Mouse (Mus musculus): ENCODE data around the gene Spag9. TPM values are rescaled to one million over a fixed set of nuclear protein-coding genes. Genes with fewer than 3 reads are reported as not detected.

Spag9 gene
- total RNA-seq, 2 experiments from 2014 or later: 236 to 246 TPM

DNA sequence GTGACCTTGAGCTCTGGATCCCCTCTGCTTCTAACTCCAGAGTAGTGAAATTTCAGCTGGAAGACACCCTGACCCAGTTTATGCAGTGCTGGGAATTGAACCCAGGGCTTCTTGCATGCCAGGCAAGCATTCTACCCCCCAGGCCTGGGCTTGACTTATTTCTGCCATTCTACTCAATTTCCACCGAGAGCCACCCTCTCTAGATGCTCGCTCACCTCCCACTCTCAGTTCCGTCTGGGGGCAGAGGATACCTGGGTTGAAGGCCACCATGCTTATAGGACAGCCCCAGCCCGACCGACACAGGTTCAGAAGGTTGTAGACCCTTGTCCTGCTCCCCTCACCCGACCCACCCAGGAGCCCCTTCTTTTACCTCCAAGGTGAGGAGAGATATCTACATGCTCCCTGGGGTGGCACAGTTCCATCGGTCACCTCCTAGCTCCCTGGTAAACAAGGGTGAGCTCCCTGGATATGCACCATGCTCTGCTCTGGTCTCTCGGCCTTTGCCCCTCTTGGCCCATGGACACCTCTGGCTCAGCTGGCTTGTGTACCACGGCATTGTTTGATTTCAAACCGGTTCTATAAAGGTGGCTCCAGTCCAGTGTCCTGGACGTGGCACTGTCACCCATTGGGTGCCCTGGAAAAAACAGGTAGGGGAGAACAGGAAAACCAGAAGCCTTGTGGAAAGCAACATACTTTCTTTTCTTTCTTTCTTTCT, 166.1 kb downstream of the Spag9 start:
- DNase-seq (ENCODE audit: extremely low spot score in 1 of 2, low spot score in 2 of 2): no peak
- intact Hi-C loops (cut with DNase I): loop anchor here (2.0 kb wide), 1 partner anchor 49 kb away; the partner anchor contains the start of gene Tob1

DNA sequence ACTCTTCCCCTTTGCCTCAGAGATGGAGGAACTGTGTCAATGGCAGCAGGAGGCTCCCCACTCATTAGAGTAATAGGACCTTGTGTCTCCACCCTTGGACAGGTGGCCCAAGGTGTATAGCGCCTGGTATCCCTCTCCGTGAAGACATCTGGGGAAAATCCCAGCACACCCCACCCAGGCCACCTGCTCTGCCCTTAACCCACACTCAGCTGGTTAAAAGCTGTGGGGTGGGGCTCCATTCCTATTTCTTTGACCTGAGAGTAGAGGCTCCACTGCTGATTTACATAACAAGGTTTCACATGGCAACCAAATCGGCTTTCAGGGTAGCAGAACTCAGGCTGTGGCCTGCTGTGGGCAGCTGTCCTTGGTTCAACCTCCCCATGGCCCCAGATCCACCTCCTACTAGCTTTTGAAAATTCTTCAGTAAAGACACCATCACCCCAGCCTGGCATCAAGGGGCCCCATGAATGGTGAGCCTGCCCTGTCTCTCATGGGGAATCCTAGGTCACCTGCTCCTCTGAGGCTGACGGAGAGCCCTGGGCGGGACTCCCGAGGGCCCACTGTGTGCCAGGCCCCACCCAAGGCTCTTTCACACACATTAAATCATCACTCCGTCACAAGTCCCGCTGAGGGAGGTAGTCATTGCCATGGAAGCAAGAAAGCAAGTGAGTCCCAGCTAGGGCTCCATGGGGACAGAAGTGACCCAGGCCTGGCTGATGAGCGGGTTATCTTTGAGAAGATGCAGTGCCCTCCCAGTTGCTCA, 167.3 kb downstream of the Spag9 start:
- intact Hi-C loops (cut with DNase I): no loop called here
- no peak for DNase-seq (ENCODE audit: extremely low spot score in 1 of 2, low spot score in 2 of 2)

DNA sequence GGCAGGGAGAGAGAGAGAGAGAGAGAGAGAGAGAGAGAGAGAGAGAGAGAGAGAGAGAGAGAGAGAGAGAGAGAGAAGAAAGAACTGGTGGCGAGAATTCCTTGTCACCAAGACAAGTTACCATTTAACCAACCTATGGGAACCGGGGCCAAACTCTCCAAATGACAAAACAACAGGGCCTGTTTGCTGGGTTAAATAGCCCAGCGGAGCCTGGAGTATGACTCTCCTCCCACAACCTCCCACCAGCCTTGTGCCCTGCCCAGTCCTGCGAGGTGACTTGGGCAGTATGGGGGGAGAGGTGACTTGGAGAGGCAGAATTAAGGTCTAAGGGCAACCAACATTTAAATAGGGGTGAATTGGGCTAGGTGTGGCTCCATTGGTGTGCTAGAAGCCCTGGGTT, 169.9 kb downstream of the Spag9 start:
- intact Hi-C loops (cut with DNase I): no loop called here
- DNase-seq (ENCODE audit: extremely low spot score in 1 of 2, low spot score in 2 of 2): no peak

DNA sequence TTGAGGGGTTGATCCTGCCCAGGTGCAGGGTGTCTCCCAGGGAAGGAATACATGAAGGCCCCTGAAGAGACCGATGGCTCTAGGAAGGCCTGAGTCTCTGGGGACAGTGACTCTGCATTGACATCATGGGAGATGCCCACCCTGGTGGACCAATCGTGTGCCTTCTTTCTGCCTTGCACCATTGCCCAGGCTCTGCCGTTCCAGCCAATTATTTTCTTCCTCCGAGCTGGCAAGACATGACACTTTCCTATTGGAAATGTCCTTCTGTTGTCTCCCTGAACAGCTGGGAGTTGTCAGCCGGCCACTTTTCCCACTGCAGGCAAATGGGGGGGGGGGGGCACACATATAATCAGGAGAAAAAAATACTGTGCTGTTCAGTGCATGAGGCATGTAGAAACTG, 172.3 kb downstream of the Spag9 start:
- intact Hi-C loops (cut with DNase I): no loop called here

DNA sequence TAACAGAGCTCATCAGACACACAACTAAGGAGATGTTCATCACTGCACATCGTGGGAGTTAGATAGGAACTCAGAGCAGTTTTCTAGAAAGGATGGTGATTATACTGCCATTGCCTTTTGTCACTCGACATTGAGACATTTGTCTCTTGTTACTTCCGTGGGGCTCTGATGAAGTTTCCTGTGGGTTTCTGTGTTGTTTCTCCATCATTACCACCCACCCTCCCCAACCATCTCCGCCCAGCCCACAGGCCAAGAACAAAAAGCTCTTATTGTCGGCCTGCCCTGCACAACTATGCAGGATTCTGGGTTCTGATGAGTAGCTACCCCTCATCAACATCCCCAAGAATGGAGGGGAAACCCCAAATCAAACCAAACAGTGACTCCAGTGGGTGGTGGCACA, 173.7 kb downstream of the Spag9 start:
- DNase-seq (ENCODE audit: extremely low spot score in 1 of 2, low spot score in 2 of 2): no peak
- intact Hi-C loops (cut with DNase I): no loop called here

More for the DNA sequence above, 172.3 kb downstream of the Spag9 start:
- no peak for DNase-seq (ENCODE audit: extremely low spot score in 1 of 2, low spot score in 2 of 2)

DNA sequence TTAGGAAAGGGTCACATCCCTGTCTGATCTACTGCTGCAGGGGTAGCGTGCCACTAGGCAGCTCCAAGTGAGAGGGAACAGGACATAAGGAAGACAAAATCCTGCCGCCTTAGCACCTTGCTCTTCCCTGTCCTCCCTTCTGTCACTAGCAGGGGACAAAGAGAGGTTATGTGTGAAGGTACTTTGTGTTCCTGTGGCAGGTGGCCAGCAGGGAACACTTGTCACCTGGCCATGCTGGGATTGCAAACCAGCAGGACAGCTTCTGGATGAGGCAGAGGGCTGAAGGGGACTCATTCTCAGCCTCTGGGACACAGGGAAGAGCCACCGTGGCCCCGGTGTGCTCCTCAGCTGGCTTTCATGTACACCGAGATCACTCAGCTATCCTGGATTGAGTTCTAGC, 175.8 kb downstream of the Spag9 start:
- intact Hi-C loops (cut with DNase I): no loop called here
- DNase-seq (ENCODE audit: extremely low spot score in 1 of 2, low spot score in 2 of 2): no peak

DNA sequence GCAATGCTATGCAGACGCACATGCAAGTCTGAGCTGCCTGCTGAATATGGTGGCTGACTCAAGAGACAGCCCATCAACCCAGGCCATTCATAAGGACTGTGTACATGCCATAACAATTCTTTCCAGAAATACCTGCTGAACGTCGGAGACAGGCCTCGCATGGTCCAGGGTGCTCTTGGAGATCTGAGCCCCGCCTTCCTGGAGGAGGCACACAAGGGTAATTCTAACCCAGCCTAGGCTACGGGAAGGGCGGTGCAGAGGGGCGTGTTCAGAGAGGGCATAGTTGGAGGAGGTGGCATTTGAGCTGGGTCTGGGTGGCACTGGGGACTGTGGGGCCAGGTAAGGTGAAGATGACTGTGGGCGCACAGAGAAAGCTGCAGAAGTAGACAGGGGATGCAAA, 176.3 kb downstream of the Spag9 start:
- intact Hi-C loops (cut with DNase I): no loop called here
- no peak for DNase-seq (ENCODE audit: extremely low spot score in 1 of 2, low spot score in 2 of 2)

DNA sequence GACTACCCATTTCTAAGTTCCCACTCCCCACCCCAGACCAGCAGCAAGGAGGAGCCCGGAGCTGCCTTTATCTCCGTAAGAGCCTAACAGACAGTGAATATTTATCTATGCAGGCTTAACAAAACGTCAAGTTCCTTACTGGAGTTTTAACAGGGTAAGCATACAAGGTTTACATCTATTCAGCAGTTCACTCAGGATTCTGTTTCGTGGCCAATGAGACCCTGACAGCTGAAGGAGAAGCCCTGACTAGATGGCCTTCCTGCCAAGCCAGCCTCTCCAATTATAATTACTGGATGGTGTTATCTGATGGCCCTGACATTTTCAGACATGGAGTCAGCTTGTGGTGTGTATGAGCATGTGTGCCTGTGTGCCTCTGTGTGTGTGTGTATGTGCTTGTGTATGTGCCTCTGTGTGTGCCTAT, 177.8 kb downstream of the Spag9 start:
- DNase-seq (ENCODE audit: extremely low spot score in 1 of 2, low spot score in 2 of 2): no peak
- intact Hi-C loops (cut with DNase I): no loop called here

DNA sequence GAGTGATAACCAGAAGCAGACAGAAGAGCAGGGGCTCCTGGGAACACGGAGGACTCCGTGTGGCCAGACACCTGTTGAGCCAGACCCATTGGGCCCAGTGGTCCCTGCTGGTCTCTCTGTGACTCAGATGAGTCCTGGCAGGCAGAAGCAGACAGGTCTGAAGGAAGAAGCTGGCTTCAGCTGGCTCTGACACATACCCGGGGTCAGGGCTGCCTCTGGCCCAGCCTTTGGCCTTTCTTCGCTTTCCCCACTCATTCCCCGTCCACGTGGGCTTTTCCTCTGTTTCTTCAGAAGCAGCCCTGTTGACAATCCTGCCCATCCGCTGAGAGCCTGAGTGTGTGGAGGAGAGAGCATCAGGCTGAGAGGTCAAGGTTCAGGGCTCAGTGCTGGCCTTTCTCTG, 179.4 kb downstream of the Spag9 start:
- no peak for DNase-seq (ENCODE audit: extremely low spot score in 1 of 2, low spot score in 2 of 2)
- intact Hi-C loops (cut with DNase I): no loop called here

Other genes with a start within 250 kb of the Spag9 start
- gene Utp18, start 110.3 kb upstream of the Spag9 start, total RNA-seq (2021): 10 to 100 TPM; 28.4 to 28.8 TPM
- 10 to 100 TPM; 29.2 to 34.1 TPM for gene Mbtd1, start 110.2 kb upstream of the Spag9 start, total RNA-seq (2021)
- 100 to 1,000 TPM; 200 to 228 TPM for gene Nme2, start 39.8 kb upstream of the Spag9 start, total RNA-seq (2021)
- 100 to 1,000 TPM; 147 to 154 TPM for gene Gm20390, start 27.8 kb upstream of the Spag9 start, total RNA-seq (2021)
- 100 to 1,000 TPM; 120 to 124 TPM for gene Nme1, start 27.6 kb upstream of the Spag9 start, total RNA-seq (2021)
- 10 to 100 TPM; 29.9 to 30.9 TPM for gene Tob1, start 215.4 kb downstream of the Spag9 start, total RNA-seq (2021)
- gene Wfikkn2, start 249.9 kb downstream of the Spag9 start, total RNA-seq (2021): 1 to 10 TPM; 1.0 to 1.3 TPM